ENCODE assay signal across 20 mouse cellular contexts in genomic region chr11:92451372-92451771, GRCm38 (mm10).
DNase-seq lines count a peak whose midpoint lies in the region; ATAC-seq and TF ChIP-seq lines count a peak whose summit lies in the region.
"Had no signal": no experiment of that assay in that cellular context is flagged by ENCODE, and none has a peak within 500 bp of the region (broad histone marks: within the 10 kb centered on the region; RNA-seq: fewer than 3 reads in every experiment).

No protein-coding gene starts in this region.

- 1% methylated on average over 2 of the region's 2 CpGs for WGBS in forebrain, embryonic 14.5 days
- 24% methylated on average over 2 of the region's 2 CpGs for WGBS in forebrain, embryonic 12.5 days
- WGBS in hindbrain, embryonic 14.5 days, result 31% methylated on average over 2 of the region's 2 CpGs

- DNase-seq in forebrain, embryonic 14.5 days (ENCODE audit: low spot score), result peak; percentile 72
- peak; percentile 3 for DNase-seq in ES-CJ7 (ENCODE audit: low read depth, low spot score)
- no peak for DNase-seq in ES-E14 (ENCODE audit: low read depth, low spot score)
- DNase-seq in R1 (ENCODE audit: low read depth, low spot score), result peak; percentile 26
- no peak for DNase-seq in layer of hippocampus, adult 9-11 months
- no peak for DNase-seq in hindbrain, embryonic 14.5 days (ENCODE audit: low spot score)
- DNase-seq in right cerebral cortex, postnatal 25 days, result no peak
- DNase-seq: adrenal gland, adult 2 months; adrenal gland, postnatal 10 days; adrenal gland, postnatal 25 days; cerebellum, adult 11-12 months; cerebellum, adult 2 months; cerebellum, adult 9-10 months; cerebellum, postnatal 10 days; cerebellum, postnatal 25 days; forebrain, postnatal 0 days had no signal

- H3K4me3 ChIP-seq in forebrain, embryonic 14.5 days (ENCODE audit: low read depth, low read length), result no peak overlapping the region
- H3K4me3 ChIP-seq in forebrain, embryonic 12.5 days (replicated peaks), result no peak overlapping the region
- H3K4me3 ChIP-seq in ES-E14 (ENCODE audit: insufficient read depth in 1 of 2, low read depth in 1 of 2, low read length in 2 of 2, poor library complexity in 1 of 2, severe bottlenecking in 1 of 2), result no peak overlapping the region
- no peak overlapping the region for H3K4me3 ChIP-seq in hindbrain, embryonic 14.5 days (replicated peaks; ENCODE audit: low read length)
- H3K4me3 ChIP-seq: embryonic facial prominence, embryonic 10.5 days; embryonic facial prominence, embryonic 12.5 days had no signal

- no peak overlapping the region for H3K4me2 ChIP-seq in forebrain, embryonic 14.5 days (ENCODE audit: low read length)
- H3K4me2 ChIP-seq in forebrain, embryonic 12.5 days, result no peak overlapping the region
- H3K4me2 ChIP-seq in hindbrain, embryonic 14.5 days (replicated peaks), result no peak overlapping the region
- H3K4me2 ChIP-seq: embryonic facial prominence, embryonic 12.5 days had no signal

- no peak overlapping the region for H3K9ac ChIP-seq in forebrain, embryonic 14.5 days (ENCODE audit: low read length)
- H3K9ac ChIP-seq in forebrain, embryonic 12.5 days, result no peak overlapping the region
- H3K9ac ChIP-seq in ES-E14 (ENCODE audit: insufficient read depth, low read depth, low read length, poor library complexity, severe bottlenecking), result no peak overlapping the region
- no peak overlapping the region for H3K9ac ChIP-seq in hindbrain, embryonic 14.5 days
- H3K9ac ChIP-seq: embryonic facial prominence, embryonic 12.5 days; forebrain, postnatal 0 days had no signal

- no peaks in the 10 kb centered on the region for H3K27me3 ChIP-seq in forebrain, embryonic 14.5 days (replicated peaks; ENCODE audit: control insufficient read depth, insufficient read depth, low read length)
- no peaks in the 10 kb centered on the region for H3K27me3 ChIP-seq in forebrain, embryonic 12.5 days
- H3K27me3 ChIP-seq in hindbrain, embryonic 14.5 days (ENCODE audit: control insufficient read depth, insufficient read depth, low read length), result no peaks in the 10 kb centered on the region
- H3K27me3 ChIP-seq: embryonic facial prominence, embryonic 12.5 days; Patski had no signal

- H3K27ac ChIP-seq in forebrain, embryonic 14.5 days (ENCODE audit: low read depth, low read length), result no peak overlapping the region
- H3K27ac ChIP-seq in forebrain, embryonic 12.5 days, result no peak overlapping the region
- H3K27ac ChIP-seq in ES-E14 (ENCODE audit: insufficient read depth, low read depth, low read length, poor library complexity, severe bottlenecking), result no peak overlapping the region
- H3K27ac ChIP-seq in hindbrain, embryonic 14.5 days, result no peak overlapping the region
- H3K27ac ChIP-seq: embryonic facial prominence, embryonic 10.5 days; embryonic facial prominence, embryonic 12.5 days had no signal

- H3K9me3 ChIP-seq in forebrain, embryonic 14.5 days (replicated peaks; ENCODE audit: control insufficient read depth, low read length), result no peaks in the 10 kb centered on the region
- no peaks in the 10 kb centered on the region for H3K9me3 ChIP-seq in forebrain, embryonic 12.5 days
- no peaks in the 10 kb centered on the region for H3K9me3 ChIP-seq in ES-E14 (ENCODE audit: control insufficient read depth, insufficient read depth, low read depth, low read length)
- H3K9me3 ChIP-seq in hindbrain, embryonic 14.5 days (ENCODE audit: control insufficient read depth, low read length), result no peaks in the 10 kb centered on the region
- H3K9me3 ChIP-seq: embryonic facial prominence, embryonic 10.5 days; embryonic facial prominence, embryonic 12.5 days had no signal

- in situ Hi-C loops in ES-E14 (cut with MboI; ENCODE audit: low sequenced_read_pairs in 2 of 2, unreplicated experiment in 2 of 2), result no loop called here

- H3K4me1 ChIP-seq in forebrain, embryonic 14.5 days (ENCODE audit: control insufficient read depth, insufficient read depth, low read length), result no peaks in the 10 kb centered on the region; the same call in 1 of the 2 replicates
- no peaks in the 10 kb centered on the region for H3K4me1 ChIP-seq in forebrain, embryonic 12.5 days
- H3K4me1 ChIP-seq in ES-E14 (ENCODE audit: control insufficient read depth in 2 of 2, insufficient read depth in 2 of 2, low read length in 2 of 2, poor library complexity in 1 of 2), result no peaks in the 10 kb centered on the region
- H3K4me1 ChIP-seq in hindbrain, embryonic 14.5 days (replicated peaks; ENCODE audit: control insufficient read depth, insufficient read depth, low read length), result no peaks in the 10 kb centered on the region
- H3K4me1 ChIP-seq: embryonic facial prominence, embryonic 10.5 days; embryonic facial prominence, embryonic 12.5 days had no signal

- H3K36me3 ChIP-seq in forebrain, embryonic 14.5 days (ENCODE audit: control insufficient read depth, insufficient read depth, low read length), result no peaks in the 10 kb centered on the region
- no peaks in the 10 kb centered on the region for H3K36me3 ChIP-seq in forebrain, embryonic 12.5 days (replicated peaks)
- H3K36me3 ChIP-seq in ES-E14 (ENCODE audit: control insufficient read depth, insufficient read depth, low read length, poor library complexity, severe bottlenecking), result no peaks in the 10 kb centered on the region
- H3K36me3 ChIP-seq in hindbrain, embryonic 14.5 days (replicated peaks; ENCODE audit: control insufficient read depth, insufficient read depth), result no peaks in the 10 kb centered on the region
- H3K36me3 ChIP-seq: embryonic facial prominence, embryonic 10.5 days; embryonic facial prominence, embryonic 12.5 days had no signal

- peak; percentile 46 for ATAC-seq in forebrain, embryonic 14.5 days
- no peak for ATAC-seq in forebrain, embryonic 12.5 days (ENCODE audit: low FRiP score)
- ATAC-seq in hindbrain, embryonic 14.5 days (ENCODE audit: low FRiP score), result no peak
- ATAC-seq: forebrain, postnatal 0 days; Patski had no signal

TF ChIP-seq in ES-E14, 5 proteins besides CTCF, POLR2A, EP300 and RAD21:
- TF ChIP-seq MAFK (IDR thresholded peaks at IDR 0.05; ENCODE audit: insufficient read depth, low read depth, low read length), result 0 out of 2 replicates have a peak, but pooled peaks have one; percentile 2
- no peak for TF ChIP-seq ZNF384 (IDR thresholded peaks at IDR 0.05; ENCODE audit: low read depth, low read length)

Comparison
In these comparisons a context has a peak if more than half of its experiments do, and no peak if none do; other contexts are left out.
1. DNase-seq: peak in forebrain, embryonic 14.5 days (single experiment), ES-CJ7 (single experiment) and R1 (single experiment); none in ES-E14 (single experiment), layer of hippocampus, adult 9-11 months (single experiment), hindbrain, embryonic 14.5 days (single experiment) and right cerebral cortex, postnatal 25 days (single experiment).